Mouse (Mus musculus): ENCODE results near the gene Pgc.

The Pgc gene

DNA sequence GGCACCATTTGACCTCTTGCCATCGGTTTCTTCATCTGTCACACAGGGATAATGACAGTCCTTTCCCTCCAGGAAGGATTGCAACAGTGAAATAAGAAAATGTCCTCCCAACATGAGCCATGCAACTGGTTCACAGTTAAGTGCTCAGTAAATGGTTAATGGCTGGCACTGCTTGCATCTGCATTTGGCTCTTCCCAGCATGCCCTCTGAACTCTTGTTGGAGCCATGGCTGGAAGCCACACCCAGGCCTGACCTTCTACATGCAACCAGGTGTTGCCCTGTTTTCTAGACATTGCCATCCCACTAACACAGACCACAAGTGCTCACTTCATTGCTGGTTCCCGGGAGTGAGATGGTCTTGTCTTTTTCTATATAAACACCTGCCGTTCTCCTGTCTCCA, 18.7 kb upstream of the Pgc start:
- no peak for DNase-seq (ENCODE audit: low read depth, low spot score)

DNA sequence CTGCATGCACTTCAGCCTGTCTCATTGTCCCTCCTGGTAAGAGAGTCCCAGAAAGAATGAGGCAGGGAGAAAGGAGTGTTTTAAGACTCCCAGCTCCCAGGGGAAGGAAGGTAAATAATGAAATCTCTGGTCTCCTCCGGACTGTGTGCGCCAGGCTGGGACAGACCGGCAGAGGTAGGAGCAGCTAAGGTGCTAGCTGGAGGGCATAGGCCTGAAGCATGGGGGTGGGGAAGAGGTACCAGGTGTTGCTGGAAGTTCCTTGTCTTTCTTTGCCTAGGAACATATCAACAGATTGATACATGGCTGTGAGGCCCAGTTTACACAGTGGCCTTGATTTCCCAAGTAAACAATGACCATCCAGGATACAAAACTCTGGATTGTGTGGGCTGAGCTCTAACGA, 17.7 kb upstream of the Pgc start:
- no peak for DNase-seq (ENCODE audit: low read depth, low spot score)

DNA sequence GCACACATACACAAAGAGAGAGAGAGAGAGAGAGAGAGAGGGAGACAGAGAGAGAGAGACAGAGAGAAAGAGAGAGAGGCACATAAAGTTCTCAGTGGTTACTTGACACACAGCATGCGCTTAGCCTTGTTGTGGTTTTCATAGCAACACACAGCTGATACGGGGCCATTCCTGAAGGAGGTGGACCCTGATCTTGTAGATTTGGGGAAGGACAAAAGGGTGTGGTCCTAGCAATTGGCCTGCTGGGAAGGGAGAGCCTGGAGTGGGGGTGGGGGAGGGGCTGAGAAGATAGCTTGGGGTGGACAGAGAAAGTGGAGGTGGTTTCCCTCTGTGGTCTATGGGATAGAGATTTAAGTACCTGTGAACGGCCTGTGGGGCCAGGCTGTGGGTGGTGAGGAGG, 16.6 kb upstream of the Pgc start:
- DNase-seq (ENCODE audit: low read depth, low spot score) = no peak

DNA sequence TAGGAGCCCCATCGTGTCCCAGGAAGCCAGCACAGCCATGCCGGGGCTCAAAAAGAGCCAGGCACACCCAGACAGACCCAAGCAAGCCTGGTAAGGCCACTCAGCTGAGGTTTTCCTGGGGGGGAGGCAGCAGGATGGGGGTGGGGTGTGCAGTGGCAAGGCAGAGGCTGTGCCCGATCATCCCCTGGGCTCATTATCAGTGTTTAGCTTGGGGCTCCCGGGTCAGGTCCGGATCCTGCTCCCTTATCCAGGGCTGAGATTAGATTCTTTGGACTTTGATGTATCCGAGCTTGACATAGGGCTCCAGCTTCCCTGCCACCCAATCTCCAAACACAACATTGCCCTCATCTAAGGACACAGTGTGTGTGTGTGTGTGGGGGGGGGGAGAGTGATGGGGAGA, 14.8 kb upstream of the Pgc start:
- DNase-seq (ENCODE audit: low read depth, low spot score) = no peak

DNA sequence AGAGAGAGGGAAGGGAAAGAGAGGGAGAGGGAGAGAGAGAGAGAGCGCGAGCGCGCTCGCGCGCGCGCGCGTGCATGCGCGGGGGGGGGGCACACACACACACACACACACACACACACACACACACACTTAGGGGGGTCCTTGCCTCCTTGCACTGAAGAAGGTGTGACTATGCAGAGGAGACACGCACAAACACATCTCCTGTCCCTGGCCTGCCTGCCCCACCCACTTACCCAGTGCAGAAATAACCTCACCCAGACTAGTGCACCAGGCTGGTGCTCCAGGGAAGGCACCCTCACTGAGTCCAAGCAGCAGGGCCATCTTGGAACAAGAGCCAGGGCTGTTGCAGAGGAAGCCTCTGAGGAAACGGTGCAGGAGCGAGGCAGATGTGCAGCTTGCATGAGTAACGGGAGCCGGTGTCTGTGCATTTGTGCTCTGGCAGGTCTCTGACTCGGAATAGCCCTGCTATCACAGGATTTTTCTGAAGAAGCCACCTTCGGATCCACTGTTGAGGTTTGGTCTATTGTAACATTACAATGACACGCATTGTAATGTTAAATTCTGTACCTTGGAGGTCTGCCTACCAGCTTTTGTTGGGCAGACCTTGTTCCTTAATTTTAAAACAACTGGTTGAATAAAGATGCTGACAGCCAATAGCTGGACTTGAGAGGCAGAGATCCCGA, 13.6 kb upstream of the Pgc start:
- no peak for DNase-seq (ENCODE audit: low read depth, low spot score)

DNA sequence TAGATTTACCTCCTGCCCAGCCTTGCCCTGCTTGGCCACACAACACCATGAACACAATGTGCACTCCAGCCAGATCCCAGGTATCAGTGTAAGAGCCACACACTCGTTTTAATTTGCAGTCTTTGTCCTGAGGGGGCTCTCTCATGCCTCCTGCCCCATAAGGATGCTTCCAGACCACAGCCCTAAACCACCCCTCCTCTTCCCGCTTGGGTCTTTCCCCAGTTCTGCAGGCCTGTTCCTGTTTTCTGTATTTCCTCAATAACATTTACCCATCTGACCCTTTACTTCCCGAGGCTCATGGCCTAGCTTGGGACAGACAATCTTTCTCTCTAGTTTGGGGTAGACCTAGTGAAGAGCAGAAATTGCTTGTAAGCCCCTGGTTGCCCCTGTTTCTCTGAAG, 11.6 kb upstream of the Pgc start:
- DNase-seq (ENCODE audit: low read depth, low spot score) = no peak

DNA sequence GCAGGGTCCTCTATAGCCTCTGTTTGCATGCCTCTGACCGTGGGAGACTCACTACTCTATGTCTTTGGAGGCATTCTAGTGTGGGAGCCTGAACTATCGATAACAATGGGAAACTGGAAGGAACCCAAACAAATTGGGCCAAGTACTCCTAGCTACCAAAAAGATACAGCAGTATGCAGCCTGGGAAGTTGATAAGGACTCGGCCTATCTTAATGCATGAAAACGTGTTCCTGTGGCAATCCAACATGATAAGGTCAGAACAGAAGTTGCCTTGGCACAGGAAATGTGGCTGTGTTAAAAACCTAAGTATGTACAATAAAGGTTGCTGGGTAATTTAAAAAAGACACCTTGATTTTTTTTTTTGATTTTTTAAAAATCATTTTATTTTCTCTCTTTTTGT, 5.5 kb upstream of the Pgc start:
- no peak for DNase-seq (ENCODE audit: low read depth, low spot score)

DNA sequence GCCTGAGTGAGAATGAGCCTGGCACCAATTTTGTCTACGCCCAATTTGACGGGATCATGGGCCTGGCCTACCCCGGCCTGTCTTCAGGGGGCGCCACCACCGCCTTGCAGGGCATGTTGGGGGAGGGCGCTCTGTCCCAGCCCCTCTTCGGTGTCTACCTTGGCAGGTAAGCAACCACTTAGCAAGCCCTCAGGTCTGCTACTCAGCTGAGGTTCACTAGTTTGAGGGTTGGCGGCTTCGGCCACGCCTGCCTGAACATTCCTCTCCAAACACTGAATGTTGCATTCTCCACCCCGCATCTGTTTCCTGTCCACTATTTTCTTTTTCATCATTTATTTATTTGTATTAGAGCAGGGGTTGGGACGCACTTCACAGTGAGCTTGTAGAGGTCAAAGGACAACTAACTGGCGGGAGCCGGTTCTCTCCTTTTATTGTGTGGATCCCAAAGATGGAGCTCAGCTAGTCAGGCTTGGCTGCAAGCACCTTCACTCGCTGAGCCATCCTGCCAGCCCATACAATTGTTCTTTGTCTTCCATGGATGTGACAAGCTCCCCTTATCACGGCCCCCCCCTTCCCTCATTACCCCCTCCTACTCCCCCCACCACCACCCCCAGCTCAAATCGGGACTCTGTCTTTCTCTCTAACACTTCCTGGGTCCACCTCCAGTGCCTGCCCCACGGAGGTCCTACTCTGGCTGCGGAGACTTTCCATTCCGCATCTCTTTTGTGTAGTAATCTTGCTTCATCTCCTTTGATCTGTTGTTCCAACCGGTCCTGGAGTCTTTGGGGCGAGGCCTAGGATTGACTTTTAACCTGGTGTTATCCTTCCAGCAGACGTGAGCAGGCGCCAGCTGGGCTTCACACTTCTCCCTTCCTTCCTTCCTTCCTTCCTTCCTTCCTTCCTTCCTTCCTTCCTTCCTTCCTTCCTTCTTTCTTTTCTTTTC, 4.3 kb downstream of the Pgc start:
- DNase-seq (ENCODE audit: low read depth, low spot score) = no peak

DNA sequence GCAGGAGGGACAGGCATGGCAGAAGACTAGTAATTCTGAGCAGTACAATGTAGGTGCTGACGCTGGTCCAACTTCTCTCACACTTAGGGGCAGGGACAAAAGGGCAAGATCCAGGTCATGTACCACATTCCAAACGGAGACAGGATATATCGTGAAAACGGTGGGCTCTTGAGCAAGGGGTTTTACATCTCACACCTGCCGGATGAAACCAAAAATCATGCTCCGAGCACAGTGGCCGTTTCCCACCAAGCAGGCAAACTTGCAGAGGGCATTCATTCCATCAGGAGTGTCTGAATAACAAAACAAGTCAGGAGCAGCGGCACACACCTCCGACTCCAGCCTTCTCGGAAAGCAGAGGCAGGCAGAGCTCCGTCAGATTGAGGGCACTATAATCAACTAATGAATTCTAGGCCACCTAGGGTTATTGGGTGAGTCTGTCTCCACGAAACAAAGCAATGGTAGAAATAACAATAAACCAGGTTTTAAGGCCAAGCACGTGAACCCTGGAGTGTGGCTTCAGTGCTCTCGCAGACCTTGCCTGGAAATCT, 9.0 kb downstream of the Pgc start:
- DNase-seq (ENCODE audit: low read depth, low spot score) = no peak

DNA sequence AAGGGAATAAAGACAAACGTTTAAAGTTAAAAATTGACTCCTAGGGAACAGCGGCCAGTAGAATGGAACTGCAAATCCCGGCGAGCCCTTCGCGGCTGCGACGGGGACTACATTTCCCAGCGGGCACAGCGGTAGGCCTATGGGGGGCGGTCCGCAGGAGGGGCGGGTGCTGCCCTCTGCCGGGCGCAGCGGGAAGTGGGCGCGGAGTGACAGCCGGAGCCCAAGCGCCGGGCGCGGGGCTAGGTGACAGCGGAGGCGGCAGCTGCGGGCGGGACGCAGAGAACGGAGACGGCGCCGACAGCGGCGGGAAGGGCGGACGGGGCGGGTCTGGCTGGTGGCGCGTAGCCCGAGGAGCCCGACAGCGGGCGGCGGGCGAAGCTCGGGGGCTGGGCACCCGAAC, 10.2 kb downstream of the Pgc start, which contains the start of gene Tfeb:
Gene Tfeb (plus strand): TSS at position 175 of the 400 bp plus-strand sequence.
- peak; percentile 81 for DNase-seq (ENCODE audit: low read depth, low spot score)

DNA sequence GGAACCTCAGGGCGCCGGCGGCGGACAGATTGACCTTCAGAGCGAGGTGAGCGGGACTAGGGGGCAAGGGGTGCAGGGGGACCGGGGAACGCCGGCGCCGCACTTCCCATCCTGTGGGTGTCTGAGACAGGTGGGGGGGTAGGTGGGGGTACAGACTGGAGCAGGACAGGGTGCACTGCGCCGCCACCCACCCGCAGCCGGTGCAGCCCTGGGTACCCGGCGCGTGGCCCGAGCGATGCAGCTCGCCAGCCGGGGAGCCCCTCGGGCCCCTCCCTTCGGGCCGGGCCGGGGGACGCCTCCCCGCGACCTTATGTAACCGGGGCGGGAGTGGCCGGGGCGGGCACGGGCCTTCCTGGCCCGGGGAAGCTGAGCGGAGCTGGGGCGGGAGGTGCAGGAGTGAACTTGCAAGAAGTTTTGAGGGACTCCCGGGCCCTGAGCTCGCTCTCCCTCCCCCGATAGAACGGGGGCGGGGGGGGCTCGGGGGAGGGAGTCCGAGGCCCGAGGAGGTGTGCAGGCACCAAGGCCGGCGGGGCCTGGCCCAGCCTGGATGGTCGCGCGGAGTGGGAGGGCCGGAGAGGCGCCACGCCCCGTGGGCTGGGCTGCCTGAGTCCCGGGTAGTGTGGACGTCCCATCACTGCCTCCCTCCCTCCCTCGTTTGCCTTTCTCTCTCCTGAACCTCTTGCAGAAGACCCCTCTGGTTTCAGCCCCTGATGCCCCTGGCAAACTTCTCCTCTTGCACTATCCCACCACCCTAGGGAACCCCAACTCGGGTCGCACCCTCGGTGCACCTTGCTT, 10.8 kb downstream of the Pgc start:
- DNase-seq (ENCODE audit: low read depth, low spot score) = peak; percentile 29

DNA sequence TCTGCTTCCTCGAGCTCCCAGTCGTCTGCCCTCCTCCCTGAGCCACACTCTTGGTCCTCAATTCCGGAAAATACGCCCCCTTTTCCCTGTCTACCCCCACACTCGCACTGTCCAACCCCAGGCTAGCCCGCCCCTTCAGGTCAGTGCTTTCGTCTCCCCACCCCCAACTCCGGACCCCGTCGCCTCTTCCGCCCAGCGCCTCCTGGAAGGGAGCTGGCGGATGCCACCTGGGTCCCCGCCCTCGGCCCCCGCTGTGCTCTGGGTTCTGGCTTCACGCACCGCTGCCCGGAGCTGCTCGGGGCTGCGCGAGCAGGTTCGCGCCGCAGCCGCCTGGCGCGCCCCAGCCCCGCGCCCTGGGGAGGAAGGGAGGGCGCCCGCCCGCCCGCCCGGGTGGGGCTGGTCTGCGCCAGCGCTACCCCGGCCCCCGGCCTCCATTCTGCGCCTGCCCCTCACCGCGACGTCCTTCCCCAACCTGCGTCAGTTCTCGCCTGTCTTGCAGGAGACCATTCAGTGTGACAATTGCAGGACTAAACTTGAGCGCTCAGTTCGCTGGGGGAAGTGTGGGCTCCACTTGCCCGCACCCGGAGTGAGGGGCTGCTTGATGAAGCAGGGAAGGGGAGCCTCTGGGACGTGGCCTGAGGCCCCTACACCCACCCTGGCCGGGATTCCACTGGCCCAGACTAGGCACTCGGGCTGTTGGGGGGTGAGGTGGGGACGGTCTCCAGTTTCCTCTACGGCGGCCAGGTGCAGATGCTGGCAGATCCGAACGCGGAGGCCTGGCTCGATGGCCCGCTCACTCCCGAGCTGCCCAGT, 11.6 kb downstream of the Pgc start:
- DNase-seq (ENCODE audit: low read depth, low spot score) = no peak

DNA sequence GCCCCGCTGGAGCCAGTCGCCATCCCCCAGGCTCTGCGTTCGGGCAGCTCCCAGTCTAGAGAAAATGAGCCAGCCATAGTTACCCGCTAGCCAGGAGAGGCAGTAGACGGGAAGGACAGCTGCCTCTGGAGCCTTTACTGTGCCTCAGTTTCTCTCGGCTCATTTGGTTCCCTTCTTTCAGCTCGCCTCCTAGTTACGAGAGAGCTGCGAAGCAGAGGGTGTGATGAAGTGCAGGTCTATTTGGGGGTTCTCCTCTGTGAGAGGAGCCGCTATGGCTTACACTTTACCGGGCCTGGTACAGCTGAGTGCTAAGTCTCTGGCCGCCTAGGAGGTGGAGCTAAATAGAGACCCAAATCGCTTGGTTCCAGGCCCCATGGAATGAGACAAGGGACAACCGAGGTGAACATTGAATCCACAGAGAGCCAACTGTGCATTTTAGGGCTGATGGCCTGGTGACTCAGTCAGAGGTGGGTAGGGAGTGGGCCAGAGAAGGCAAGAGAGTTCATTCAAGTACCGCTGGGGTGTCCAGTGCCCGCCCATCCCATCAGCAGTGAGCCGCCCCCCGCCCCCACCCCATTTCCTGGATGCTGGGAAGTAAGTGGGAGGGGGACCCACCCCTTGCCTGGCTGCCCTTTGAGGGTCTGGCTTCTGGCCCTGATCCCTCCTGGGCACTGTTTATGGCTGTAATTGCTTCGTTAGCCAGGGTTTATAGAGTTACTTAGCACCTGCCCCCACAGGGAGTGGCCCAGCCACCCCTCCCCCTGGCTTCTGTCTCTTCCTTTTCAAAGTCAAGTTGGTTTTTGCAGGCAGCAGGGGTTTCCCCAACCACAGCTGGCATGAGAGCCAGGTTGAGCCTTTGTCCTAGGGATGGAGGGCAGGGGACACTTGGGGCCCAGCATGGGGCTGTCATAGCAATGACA, 12.5 kb downstream of the Pgc start:
- no peak for DNase-seq (ENCODE audit: low read depth, low spot score)

DNA sequence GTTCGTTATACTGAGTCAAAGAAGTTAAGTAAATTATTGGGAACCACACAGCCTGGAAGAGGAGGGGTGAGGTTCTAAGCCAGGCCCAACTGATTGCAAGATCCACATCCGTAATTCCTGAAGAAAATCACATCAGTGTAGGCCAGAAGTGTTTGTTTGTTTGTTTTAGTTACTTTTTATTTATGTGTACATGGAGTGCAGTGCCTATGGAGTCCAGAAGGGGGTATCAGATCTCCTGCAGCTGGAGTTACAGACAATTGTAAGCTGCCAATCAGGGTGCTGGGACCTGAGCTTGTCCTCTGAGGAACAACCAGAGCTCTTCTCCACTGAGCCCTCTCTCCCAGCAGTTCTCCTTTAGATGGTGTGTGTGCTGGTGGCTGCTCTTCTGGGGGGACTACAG, 13.5 kb downstream of the Pgc start:
- DNase-seq (ENCODE audit: low read depth, low spot score) = no peak

DNA sequence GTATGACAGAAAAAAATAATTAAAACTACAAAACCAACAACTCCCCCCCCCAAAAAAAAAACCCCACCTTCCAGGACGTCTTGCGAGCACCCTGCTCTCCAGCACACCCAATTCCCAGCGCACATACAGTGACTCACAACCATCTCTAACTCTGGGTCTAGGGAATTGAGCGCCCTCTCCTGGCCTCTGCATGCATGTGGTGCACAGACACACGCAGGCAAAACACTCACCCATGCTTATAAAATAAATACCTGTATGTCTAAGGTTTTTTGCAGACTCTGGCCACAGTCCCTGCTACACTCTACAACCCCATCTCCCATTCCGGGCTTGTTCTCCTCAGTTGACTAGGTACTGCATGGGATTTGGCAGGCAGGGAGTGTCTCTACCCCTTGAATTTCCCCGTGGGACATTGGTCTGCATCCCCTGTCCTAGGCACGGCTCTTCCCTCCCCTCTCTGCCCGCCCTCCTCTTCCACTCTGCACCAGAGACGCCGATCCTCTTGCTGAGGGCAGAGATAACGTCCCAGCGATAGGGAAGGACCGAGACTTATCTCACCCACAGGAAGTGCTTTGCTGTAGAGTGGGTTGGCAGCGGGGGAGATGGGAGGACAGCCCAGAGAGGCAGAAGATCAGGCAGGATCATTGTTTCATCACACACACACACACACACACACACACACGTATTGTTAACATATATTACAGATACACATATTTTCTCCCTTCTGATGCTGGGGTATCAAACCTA, 16.5 kb downstream of the Pgc start:
- no peak for DNase-seq (ENCODE audit: low read depth, low spot score)

DNA sequence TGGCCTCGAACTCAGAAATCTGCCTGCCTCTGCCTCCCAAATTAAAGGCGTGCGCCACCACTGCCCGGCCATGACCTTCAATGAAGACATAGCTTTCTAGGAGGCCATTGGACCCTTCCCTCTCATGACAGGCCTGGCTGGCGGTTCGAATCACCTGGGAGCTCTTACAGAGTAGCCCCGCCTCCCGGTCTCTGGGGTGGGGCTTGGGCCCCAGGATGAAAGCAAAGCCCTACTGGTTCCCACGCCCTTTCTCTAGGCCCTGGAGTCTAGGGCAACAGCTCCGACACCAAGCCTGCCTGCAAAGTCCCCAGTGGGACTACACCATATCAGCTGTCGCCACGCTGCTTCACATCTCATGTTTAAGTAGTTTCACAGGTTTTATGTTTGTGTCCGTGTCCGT, 17.4 kb downstream of the Pgc start:
- DNase-seq (ENCODE audit: low read depth, low spot score) = no peak

DNA sequence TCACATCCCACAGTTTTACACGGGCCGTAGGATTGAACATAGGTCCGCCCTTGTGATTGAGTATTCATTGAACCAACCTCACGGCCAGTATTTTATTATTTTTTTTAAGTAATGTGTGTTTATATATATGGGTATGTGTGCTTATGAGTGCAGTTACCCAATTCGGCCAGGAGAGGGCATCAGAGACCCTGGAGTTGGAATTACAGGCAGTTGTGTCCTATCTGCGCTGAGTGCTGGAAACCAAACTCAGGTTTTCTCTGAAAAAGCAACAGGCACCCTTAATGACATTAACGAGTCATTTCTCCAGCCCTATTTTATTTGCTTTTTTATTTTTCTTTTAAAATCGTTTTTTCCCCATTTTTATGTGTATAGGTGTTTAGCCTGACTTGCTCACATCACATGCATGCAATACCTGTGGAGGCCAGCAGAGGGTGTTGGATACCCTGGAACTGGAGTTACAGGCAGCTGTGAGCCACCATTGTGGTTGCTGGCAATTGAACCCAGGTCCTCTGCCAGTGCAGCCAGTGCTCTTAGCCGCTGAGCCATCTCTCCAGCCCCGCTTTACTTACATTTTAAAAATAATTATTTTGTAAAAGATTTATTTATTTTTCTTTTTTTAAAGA, 18.2 kb downstream of the Pgc start:
- DNase-seq (ENCODE audit: low read depth, low spot score) = peak; percentile 42

DNA sequence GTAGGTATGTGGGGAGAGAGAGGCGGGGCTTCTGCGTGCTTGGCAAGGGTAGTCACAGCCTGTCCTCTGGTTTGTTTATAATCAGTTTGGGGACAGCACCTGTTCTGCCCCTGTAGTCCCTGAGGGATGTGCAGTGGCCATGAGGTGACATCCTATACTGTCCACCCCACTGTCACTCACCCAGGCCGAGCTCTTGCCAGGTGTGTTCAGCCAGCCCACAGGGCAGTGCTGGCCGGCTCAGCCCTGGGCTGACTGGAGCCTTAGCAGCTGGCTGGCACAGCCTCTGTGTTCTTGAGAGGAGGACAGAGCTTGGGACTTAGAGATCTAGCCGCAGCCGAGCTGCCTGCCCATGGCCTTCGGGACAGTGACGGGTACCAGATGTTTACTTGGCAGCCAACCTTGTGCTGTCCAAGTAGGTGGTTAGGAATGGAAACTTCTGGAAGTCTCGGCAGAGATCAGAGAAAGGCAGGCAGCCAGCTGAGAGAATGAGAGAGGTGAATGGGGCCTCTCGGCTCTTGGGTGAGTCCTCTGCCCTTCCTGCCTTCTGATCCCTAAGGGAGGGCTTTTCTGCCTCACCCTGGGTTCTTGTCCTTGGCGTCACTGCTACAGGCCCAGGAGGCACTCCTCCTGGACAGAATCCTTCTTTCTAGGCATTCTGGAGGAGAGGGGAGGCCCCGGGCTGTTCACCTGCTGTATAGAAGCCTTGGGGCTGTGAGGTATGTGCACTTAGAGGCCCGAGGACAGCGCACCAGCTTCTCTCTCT, 22.3 kb downstream of the Pgc start:
- DNase-seq (ENCODE audit: low read depth, low spot score) = no peak
